Mouse (Mus musculus) liver, embryonic 12.5 days (tissue): ENCODE results near the gene Patl1. TPM values are rescaled to one million over a fixed set of nuclear protein-coding genes. Genes with fewer than 3 reads are reported as not detected.
A peak's percentile ranks its signal among the peaks of the same experiment; 100 is the strongest.

Experiments used
- microRNA-seq: library from miRNA; unstranded; fragments of <30 nt; microRNA quantifications from one replicate; pipeline ENCODE4, GENCODE M21; 2017
- polyA plus RNA-seq: library from polyadenylated mRNA; unstranded; fragments of >200 nt; fragmentation: Nextera tagmentation; extraction: Ambion mirVana; gene quantifications from 2 replicates; pipeline ENCODE4 v1.2.1, GENCODE M21; 2016

Patl1 gene
- polyA plus RNA-seq, 1 experiment from 2014 or later = 10.7 TPM

Small RNA genes within 50 kb of the gene (microRNA-seq; reads per million reads assigned to microRNA genes)
- gene Mir6994 = 11.9 reads per million, percentile 24 among the genes with 10 or more reads in this experiment

Other genes starting within 250 kb of the Patl1 start
- gene Oosp1, start 221.2 kb upstream of the Patl1 start, polyA plus RNA-seq = not detected in 2 replicates
- not detected in 2 replicates for gene Oosp3, start 215.3 kb upstream of the Patl1 start, polyA plus RNA-seq
- not detected in 2 replicates for gene Gif, start 164.8 kb upstream of the Patl1 start, polyA plus RNA-seq
- 54.5 and 62.6 TPM in 2 replicates for gene Mrpl16, start 142.0 kb upstream of the Patl1 start, polyA plus RNA-seq
- 2.5 TPM in 2 replicates for gene Stx3, start 93.0 kb upstream of the Patl1 start, polyA plus RNA-seq
- not detected in 2 replicates for gene Olfr1417, start 73.2 kb upstream of the Patl1 start, polyA plus RNA-seq
- gene Olfr1418, start 51.3 kb upstream of the Patl1 start, polyA plus RNA-seq = not detected in 2 replicates
- not detected in 2 replicates for gene Olfr1419, start 37.3 kb upstream of the Patl1 start, polyA plus RNA-seq
- gene Olfr1420, start 25.8 kb upstream of the Patl1 start, polyA plus RNA-seq = not detected in 2 replicates
- gene Osbp, start 53.5 kb downstream of the Patl1 start, polyA plus RNA-seq = 2.8 and 3.0 TPM in 2 replicates
- gene Olfr1423, start 128.9 kb downstream of the Patl1 start, polyA plus RNA-seq = 0.02 TPM in 1 of 2 replicates, not detected in the other
- gene Olfr1424, start 150.3 kb downstream of the Patl1 start, polyA plus RNA-seq = not detected in 2 replicates
- not detected in 2 replicates for gene Olfr1425, start 165.3 kb downstream of the Patl1 start, polyA plus RNA-seq
- not detected in 2 replicates for gene Olfr1426, start 179.6 kb downstream of the Patl1 start, polyA plus RNA-seq
- gene Olfr1427, start 190.9 kb downstream of the Patl1 start, polyA plus RNA-seq = not detected in 2 replicates
- gene Olfr1428, start 203.5 kb downstream of the Patl1 start, polyA plus RNA-seq = not detected in 2 replicates
- gene Olfr76, start 210.8 kb downstream of the Patl1 start, polyA plus RNA-seq = not detected in 2 replicates